Mouse (Mus musculus): Measurements from ENCODE around the gene Npas3. TPM values are rescaled to one million over a fixed set of nuclear protein-coding genes. Genes with fewer than 3 reads are reported as not detected.

The Npas3 gene
- polyA plus RNA-seq, 1 experiment from 2014 or later: 23.2 TPM

- peaks cover 8% of the 10 kb centered on the region; the same call in 1 of the 2 replicates for H3K4me1 ChIP-seq
- no peak; the same call in 1 of the 2 replicates for ATAC-seq (ENCODE audit: low FRiP score)
- WGBS: 50% methylated on average over 5 of the region's 5 CpGs
Measured at GRCm38 (mm10) chr12:53522631-53523030, 274.2 kb downstream of the Npas3 start.

GRCm38 (mm10) chr12:53527046-53527445, 278.6 kb downstream of the Npas3 start:
- Histone ChIP-seq H3K4me1 (peaks cover 10% of the 10 kb centered on the region), H3K9me3 (replicated peaks) (no peaks in the 10 kb centered on the region), H3K4me2 (no peak overlapping the region), H3K27me3 (replicated peaks) (no peaks in the 10 kb centered on the region), H3K4me3 (replicated peaks) (no peak overlapping the region), H3K27ac (replicated peaks) (no peak overlapping the region), H3K36me3 (no peaks in the 10 kb centered on the region), H3K9ac (replicated peaks) (no peak overlapping the region)
- 49% methylated on average over 3 of the region's 3 CpGs for WGBS
- ATAC-seq (ENCODE audit: low FRiP score): no peak

More at GRCm38 (mm10) chr12:53522631-53523030, 274.2 kb downstream of the Npas3 start:
- Histone ChIP-seq H3K9ac (replicated peaks) (no peak overlapping the region), H3K4me2 (no peak overlapping the region; the same call in 1 of the 2 replicates), H3K36me3 (no peaks in the 10 kb centered on the region), H3K9me3 (replicated peaks) (no peaks in the 10 kb centered on the region), H3K4me3 (replicated peaks) (no peak overlapping the region), H3K27ac (replicated peaks) (no peak overlapping the region), H3K27me3 (replicated peaks) (no peaks in the 10 kb centered on the region)

- Histone ChIP-seq H3K9ac (replicated peaks) (no peak overlapping the region), H3K4me3 (replicated peaks) (no peak overlapping the region), H3K27me3 (replicated peaks) (no peaks in the 10 kb centered on the region), H3K9me3 (replicated peaks) (no peaks in the 10 kb centered on the region), H3K4me2 (no peak overlapping the region), H3K36me3 (no peaks in the 10 kb centered on the region), H3K4me1 (peaks cover 3% of the 10 kb centered on the region), H3K27ac (replicated peaks) (no peak overlapping the region)
- WGBS: 92% methylated on average over 2 of the region's 2 CpGs
- ATAC-seq (ENCODE audit: low FRiP score): no peak
Measured at GRCm38 (mm10) chr12:53529345-53529744, 280.9 kb downstream of the Npas3 start.

- peaks cover 3% of the 10 kb centered on the region; the same call in 1 of the 2 replicates for H3K4me1 ChIP-seq
- no peak overlapping the region for H3K27ac ChIP-seq (replicated peaks)
- no peak for ATAC-seq (ENCODE audit: low FRiP score)
- H3K4me2 ChIP-seq: no peak overlapping the region
- 29% methylated on average over 5 of the region's 5 CpGs for WGBS
- no peak overlapping the region for H3K4me3 ChIP-seq (replicated peaks)
- no peaks in the 10 kb centered on the region for H3K9me3 ChIP-seq (replicated peaks)
- H3K27me3 ChIP-seq (replicated peaks): no peaks in the 10 kb centered on the region
- no peak overlapping the region for H3K9ac ChIP-seq (replicated peaks)
- no peaks in the 10 kb centered on the region for H3K36me3 ChIP-seq
Measured at GRCm38 (mm10) chr12:53536816-53537215, 288.3 kb downstream of the Npas3 start.

GRCm38 (mm10) chr12:53556359-53556758, 307.9 kb downstream of the Npas3 start:
- Histone ChIP-seq H3K9me3 (replicated peaks) (no peaks in the 10 kb centered on the region), H3K27ac (replicated peaks) (no peak overlapping the region), H3K27me3 (replicated peaks) (no peaks in the 10 kb centered on the region), H3K4me3 (replicated peaks) (no peak overlapping the region), H3K36me3 (no peaks in the 10 kb centered on the region), H3K4me1 (0 out of 2 replicates have a peak, but pooled peaks cover 4% of the 10 kb centered on the region), H3K4me2 (no peak overlapping the region), H3K9ac (replicated peaks) (no peak overlapping the region)
- no peak for ATAC-seq (ENCODE audit: low FRiP score)
- WGBS: 91% methylated on average over 2 of the region's 2 CpGs

- no peak overlapping the region for H3K27ac ChIP-seq (replicated peaks)
- ATAC-seq (ENCODE audit: low FRiP score): no peak
- H3K9me3 ChIP-seq (replicated peaks): no peaks in the 10 kb centered on the region
- no peak overlapping the region for H3K9ac ChIP-seq (replicated peaks)
- H3K27me3 ChIP-seq (replicated peaks): no peaks in the 10 kb centered on the region
- H3K4me3 ChIP-seq (replicated peaks): no peak overlapping the region
- no peak overlapping the region for H3K4me2 ChIP-seq
- H3K36me3 ChIP-seq: no peaks in the 10 kb centered on the region
- 91% methylated on average over 1 of the region's 1 CpGs for WGBS
- 0 out of 2 replicates have a peak, but pooled peaks cover 4% of the 10 kb centered on the region for H3K4me1 ChIP-seq
Measured at GRCm38 (mm10) chr12:53558259-53558658, 309.8 kb downstream of the Npas3 start.

- peaks cover 8% of the 10 kb centered on the region; the same call in 1 of the 2 replicates for H3K4me1 ChIP-seq
- 31% methylated on average over 12 of the region's 12 CpGs for WGBS
Measured at GRCm38 (mm10) chr12:53566712-53567387, 318.4 kb downstream of the Npas3 start.

GRCm38 (mm10) chr12:53581181-53581580, 332.7 kb downstream of the Npas3 start:
- Histone ChIP-seq H3K9me3 (replicated peaks) (no peaks in the 10 kb centered on the region), H3K36me3 (no peaks in the 10 kb centered on the region), H3K4me2 (no peak overlapping the region), H3K27ac (replicated peaks) (no peak overlapping the region), H3K4me3 (replicated peaks) (no peak overlapping the region), H3K27me3 (replicated peaks) (no peaks in the 10 kb centered on the region), H3K9ac (replicated peaks) (no peak overlapping the region), H3K4me1 (no peaks in the 10 kb centered on the region)
- ATAC-seq (ENCODE audit: low FRiP score): no peak
- 92% methylated on average over 5 of the region's 5 CpGs for WGBS

More at GRCm38 (mm10) chr12:53566712-53567387, 318.4 kb downstream of the Npas3 start:
- H3K9me3 ChIP-seq (replicated peaks): no peaks in the 10 kb centered on the region
- no peaks in the 10 kb centered on the region for H3K27me3 ChIP-seq (replicated peaks)
- H3K9ac ChIP-seq (replicated peaks): no peak overlapping the region
- H3K27ac ChIP-seq (replicated peaks): no peak overlapping the region
- 0 out of 2 replicates have a peak, but pooled peaks have one; percentile 53 for ATAC-seq (ENCODE audit: low FRiP score)
- no peak overlapping the region for H3K4me3 ChIP-seq (replicated peaks)
- no peaks in the 10 kb centered on the region for H3K36me3 ChIP-seq
- peak overlapping the region; percentile 4; the same call in 1 of the 2 replicates for H3K4me2 ChIP-seq

- Histone ChIP-seq H3K4me2 (peak overlapping the region; percentile 23; the same call in 1 of the 2 replicates), H3K9me3 (replicated peaks) (no peaks in the 10 kb centered on the region), H3K4me3 (replicated peaks) (no peak overlapping the region), H3K27me3 (replicated peaks) (no peaks in the 10 kb centered on the region), H3K9ac (replicated peaks) (no peak overlapping the region), H3K36me3 (no peaks in the 10 kb centered on the region), H3K27ac (replicated peaks) (peak overlapping the region; percentile 68), H3K4me1 (peaks cover 24% of the 10 kb centered on the region)
- WGBS: 52% methylated on average over 5 of the region's 5 CpGs
- ATAC-seq (ENCODE audit: low FRiP score): peak; percentile 8; the same call in 1 of the 2 replicates
Measured at GRCm38 (mm10) chr12:53587249-53587648, 338.8 kb downstream of the Npas3 start.

GRCm38 (mm10) chr12:53587691-53588504, 339.4 kb downstream of the Npas3 start:
- ATAC-seq (ENCODE audit: low FRiP score): peak; percentile 83; the same call in 1 of the 2 replicates
- H3K9ac ChIP-seq (replicated peaks): no peak overlapping the region
- WGBS: 37% methylated on average over 19 of the region's 19 CpGs
- no peaks in the 10 kb centered on the region for H3K27me3 ChIP-seq (replicated peaks)
- no peaks in the 10 kb centered on the region for H3K9me3 ChIP-seq (replicated peaks)
- H3K4me3 ChIP-seq (replicated peaks): no peak overlapping the region
- no peaks in the 10 kb centered on the region for H3K36me3 ChIP-seq
- peaks cover 24% of the 10 kb centered on the region for H3K4me1 ChIP-seq
- H3K27ac ChIP-seq (replicated peaks): peak overlapping the region; percentile 68
- peak overlapping the region; percentile 23 for H3K4me2 ChIP-seq

- H3K4me1 ChIP-seq: peaks cover 24% of the 10 kb centered on the region
- no peak overlapping the region for H3K27ac ChIP-seq (replicated peaks)
- WGBS: 37% methylated on average over 6 of the region's 6 CpGs
- no peaks in the 10 kb centered on the region for H3K36me3 ChIP-seq
- H3K9ac ChIP-seq (replicated peaks): no peak overlapping the region
- ATAC-seq (ENCODE audit: low FRiP score): no peak
- no peak overlapping the region for H3K4me3 ChIP-seq (replicated peaks)
- H3K9me3 ChIP-seq (replicated peaks): no peaks in the 10 kb centered on the region
- no peaks in the 10 kb centered on the region for H3K27me3 ChIP-seq (replicated peaks)
- H3K4me2 ChIP-seq: no peak overlapping the region
Measured at GRCm38 (mm10) chr12:53589446-53589961, 341.0 kb downstream of the Npas3 start.
